Mouse (Mus musculus) ZHBTc4 (cell line): Measurements from ENCODE around the gene Zmynd11.
A peak's percentile ranks its signal among the peaks of the same experiment; 100 is the strongest.

ENCODE experiments used
- DNase-seq: peaks from one replicate; pipeline ENCODE4 v3.0.0-alpha.2; 2011; ENCODE audit warnings: low read depth, low spot score

Zmynd11 gene

DNA sequence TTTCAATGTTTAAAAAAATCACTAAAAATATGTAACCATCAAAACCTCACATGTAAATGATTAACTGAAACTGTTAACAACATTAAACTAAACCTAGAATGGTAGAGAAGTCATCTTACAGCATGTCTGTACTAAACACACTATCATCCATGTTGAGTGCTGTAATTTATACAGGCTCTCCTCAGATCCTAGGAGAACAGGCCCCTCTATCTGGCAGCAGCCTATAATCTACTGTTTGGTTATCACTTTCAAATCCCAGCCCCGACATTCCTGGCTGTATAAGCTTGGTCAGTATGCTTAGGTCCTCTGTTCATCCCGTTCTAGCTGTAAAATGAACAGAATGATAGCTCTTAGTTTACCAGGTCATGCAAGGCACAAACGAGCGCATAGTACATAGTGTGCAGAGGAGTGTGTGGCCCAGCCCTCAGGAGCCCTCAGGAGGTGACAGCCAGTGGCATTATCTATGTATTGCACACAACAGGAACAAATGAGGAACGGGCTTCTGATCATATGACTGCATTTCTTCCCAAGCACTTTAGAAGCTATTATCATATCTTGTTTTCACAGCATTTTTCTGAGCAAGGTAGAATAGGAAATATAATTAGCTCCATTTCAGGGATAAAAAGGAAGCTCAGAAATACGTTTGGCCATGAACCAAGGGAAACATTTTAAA is 51.5 kb downstream of the Zmynd11 start:
- DNase-seq: no peak

DNA sequence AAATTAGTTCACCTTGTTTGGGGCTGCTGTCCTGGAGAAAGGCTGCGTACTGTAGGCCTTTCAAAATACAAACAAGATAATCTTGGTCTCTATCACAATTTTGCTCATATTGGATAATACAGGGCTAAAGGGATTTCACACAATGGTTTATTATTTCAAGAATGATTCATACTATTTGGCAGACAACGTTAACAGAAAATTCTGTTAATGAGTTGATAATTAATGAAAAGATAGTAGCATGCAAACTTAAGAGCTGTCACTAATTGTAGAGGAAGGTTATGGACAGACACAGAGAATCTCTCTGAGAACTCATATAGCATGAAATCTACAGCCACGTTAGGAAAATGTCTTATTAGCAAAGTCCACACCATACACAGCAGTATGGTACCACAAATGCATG is 52.2 kb downstream of the Zmynd11 start:
- DNase-seq: no peak

DNA sequence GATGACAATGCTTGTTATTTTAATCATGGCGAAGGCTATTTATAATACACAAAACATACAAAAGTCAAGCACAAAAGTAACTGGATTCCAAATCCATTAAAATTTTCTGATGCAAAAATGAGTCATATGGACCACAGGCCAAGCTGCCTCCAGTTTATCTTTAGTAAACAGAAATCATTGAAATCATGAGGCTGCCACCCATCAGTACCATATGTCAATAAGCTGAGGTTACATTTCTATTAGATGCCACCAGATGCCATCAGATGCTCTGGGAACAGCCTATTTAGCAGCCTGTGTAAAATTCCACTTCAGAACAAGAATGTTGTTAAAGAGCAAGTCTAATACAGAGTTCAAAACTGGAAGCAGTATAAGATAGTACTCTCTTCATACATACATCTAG is 52.7 kb downstream of the Zmynd11 start:
- DNase-seq: no peak

DNA sequence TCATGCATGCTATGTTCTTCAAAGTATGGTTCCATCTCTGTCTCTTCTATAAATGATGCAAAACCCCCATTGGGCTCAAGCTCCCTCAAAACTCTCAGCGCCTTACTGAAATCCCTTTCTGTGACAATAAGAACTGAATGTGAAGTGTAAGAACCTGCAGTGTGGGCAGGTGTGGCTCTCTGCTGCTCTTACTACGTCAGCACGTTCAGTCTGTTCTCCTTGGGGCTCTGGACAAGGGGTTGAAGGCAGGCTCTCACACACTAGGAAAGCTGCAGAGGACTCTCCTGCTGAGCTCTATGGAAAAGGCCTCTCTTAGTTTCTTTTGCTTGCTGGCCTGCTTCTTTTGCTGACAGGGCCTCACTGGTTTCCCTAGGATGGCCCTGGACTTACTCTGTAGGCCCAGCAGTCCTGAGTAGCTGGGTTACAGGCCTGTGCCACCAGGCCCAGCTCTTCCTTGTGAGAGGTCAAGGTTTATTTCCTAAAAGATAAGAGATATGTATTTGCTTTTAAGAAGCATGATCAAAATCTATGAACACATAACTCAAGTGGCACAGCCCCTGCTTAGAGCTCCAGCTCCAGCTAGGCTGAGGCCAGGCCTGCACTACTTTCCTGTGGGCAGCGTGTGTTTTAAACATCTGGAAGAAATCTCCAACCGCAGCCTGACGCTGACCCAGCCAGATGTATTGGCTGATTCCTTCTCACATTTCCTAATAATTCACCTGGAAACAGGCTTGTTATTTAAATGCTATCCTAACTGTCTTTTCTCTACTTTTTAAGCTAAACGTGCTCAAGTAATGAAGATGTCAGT is 56.5 kb downstream of the Zmynd11 start:
- DNase-seq: no peak

DNA sequence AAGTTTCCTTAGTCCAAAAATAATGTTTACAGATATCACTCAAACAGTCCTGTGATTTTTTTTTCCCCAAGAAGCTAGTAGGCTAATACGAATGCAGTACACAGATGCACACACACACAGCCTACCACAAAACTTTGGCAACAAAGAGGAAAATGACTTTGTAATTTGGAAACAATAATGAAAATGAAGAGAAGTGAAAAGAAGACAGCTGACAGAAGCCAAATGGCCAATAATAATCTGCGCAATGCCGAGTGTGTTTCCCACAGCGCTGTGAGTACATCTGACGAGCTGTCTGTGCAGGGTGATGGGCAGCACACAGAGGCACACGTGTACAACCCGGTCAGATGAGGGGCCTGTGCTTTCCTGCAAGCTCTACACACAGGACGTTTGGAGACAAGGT is 58.4 kb downstream of the Zmynd11 start:
- no peak for DNase-seq

DNA sequence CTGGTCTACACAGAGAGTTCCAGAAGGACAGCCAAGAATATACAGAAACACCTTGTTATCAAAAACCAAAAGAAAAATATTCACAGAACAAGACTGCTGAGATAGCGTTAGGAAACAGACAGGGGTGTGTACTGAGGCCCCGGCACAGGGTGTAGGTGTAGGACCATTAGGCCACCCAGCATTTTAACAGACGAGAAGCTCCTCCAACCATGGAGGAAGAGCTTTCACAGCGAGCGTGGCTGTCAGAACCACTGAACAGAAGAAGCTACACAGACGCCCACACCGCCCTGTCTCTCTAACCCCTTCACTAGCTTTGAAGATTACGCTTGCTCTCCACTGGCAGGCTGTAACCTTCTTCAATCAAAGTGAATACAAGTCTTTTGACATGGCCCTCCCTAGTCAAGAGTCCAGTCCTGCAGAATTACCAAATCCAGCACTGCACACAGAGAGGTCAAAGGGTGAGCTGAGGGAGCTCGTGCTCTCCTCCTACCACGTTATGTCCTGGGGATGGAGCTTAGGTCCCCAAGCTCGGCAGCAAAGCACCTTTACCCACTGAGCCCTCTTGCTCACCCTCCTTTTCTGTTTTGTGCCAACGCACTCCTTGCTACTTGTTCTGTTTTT is 62.4 kb downstream of the Zmynd11 start:
- no peak for DNase-seq

DNA sequence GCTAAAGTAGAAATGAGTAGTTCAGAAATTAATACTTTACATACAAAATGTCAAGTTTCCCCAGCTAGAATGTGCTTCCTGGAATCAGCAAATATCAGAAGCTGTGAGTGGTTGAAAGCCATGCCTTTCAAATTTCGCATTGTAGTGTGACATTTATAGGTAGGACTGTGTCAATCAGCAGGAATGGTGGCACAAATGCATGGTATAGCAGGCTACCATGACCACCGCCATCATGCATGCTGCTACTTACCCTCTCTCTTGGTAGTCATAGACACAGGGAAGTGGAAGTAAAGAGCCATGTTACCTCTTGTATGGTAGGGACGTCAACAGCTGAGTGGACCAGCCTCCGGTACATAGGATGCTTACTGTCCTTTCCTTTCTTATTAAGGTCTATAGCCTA is 67.8 kb downstream of the Zmynd11 start:
- DNase-seq: no peak

DNA sequence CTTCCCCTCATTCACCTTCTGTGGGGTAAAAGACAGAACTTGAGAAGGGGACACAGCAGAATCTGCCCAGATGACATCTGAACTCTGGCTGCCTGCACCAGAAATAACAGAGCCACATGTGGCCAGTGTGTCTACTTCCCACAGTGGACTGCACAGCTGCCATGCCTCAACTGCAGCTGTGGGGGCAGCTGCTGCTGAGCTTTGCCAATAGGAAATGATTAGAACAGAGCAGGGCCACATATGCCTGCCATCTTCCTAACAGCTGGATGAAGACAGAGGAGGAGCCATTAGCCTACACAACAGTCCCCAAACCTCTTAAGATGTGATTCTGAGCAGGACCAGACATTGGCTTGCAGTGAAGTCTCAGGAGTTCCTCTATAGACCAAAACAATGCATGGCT is 69.3 kb downstream of the Zmynd11 start:
- DNase-seq: no peak

DNA sequence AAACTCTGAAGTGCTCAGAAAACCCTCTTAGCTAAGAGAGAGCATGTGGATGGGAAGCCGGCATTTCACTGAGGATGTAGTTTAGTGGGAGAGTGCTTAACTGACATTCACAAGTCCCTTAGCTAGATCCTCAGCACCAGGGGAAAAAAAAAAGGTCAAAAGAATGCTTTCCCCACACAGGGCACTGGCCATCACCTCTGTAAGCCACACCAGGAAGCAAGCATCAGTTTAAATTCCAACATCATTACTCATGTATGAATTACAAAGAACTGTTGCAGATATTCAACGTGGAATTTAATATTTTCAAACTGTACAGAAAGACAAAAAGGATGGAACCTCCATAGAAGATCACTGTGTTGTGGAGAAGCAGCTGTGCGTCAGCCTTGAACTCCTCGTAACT is 69.7 kb downstream of the Zmynd11 start:
- no peak for DNase-seq

DNA sequence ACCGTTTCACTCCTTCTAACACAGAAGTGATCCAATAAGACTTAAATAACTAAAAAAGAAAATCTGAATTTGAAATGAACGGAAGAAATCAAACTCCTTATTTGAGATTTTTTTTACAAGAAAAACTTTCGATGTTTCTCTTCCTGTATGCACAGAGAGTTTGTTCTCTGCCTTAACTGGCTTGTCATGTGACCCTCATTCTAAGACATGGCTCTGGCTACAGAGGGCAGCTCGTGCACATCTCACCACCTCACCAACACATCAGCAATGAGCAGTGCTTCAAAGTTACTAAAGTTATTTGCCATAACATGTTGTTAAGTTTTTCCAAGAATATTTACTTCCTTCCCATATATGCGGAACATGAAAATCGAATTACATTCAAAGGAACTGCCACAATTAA is 70.5 kb downstream of the Zmynd11 start:
- no peak for DNase-seq

DNA sequence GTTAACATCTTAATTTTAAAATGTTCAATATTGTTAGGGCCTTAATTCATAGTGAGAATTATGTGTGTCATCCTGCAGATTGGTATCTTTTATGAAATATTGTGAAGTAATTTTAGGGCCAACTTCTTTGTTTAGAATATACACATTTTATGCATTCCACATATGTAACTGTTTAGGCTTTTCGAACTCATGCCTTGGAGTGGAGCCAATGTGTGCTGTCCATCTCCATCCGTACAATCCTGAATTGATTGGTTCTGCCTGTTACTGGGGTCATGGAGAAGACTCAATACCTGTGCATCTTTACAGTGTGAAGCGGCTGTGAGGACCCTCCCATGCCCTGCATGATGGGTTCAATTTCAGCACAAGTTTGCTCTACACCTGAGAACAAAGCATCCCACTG is 72.3 kb downstream of the Zmynd11 start:
- DNase-seq: no peak

DNA sequence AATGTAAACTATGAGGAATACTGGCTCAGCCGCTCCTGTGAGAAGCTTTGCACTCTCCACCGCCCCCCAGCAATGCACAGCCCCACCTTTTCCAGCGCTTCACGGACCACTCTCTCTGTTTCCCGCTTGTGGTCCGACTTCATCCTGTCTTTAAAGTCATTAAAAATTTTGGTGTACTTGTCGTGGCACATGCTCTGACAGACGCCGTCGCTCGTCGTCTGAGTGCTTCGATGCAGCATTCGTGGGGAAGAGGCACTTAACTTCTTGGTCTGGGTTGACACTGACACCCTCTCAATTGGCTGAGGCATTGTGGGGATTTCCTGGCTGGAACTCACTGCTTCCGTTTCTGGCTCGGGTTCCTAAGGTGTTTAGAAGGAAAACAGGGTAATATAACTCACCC is 75.8 kb downstream of the Zmynd11 start:
- DNase-seq: no peak

DNA sequence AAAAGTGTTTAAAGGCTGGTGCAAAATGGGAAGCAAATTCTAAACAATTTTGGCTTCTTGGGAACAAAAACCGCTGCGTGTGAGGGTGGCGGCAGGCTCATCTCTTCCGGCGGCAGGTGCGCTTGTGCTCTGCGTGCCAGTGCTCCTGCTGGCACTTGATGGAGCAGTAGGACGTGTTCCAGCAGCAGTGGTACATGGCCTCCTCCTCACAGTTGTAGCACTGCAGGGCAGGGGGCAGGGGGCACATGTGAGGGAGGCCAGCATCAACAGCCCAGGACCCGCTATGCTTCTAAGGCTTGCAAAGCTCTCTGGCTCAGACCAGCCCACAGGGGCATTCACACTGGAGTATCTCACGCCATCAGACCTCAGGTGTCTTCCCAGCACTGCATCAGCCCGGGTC is 78.4 kb downstream of the Zmynd11 start:
- DNase-seq: peak; percentile 38

DNA sequence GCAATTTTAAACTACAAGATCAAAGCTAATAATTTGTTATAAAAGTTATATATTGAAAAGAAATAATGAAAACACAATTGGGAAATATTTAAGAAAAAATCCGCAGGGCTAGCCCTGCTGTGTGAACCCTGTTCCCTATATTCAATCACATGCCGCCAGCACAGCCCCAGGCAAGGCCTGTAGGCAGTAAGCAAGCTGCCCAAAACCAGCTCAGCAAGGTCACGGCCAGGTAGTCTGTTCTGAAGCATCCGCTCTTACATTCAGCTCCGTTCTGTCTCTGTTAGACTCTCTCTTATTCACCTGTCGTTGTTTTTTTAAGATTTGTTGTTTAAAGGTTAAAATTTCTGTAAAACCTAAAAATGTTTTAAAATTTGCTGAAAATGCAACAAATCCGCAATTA is 78.9 kb downstream of the Zmynd11 start:
- DNase-seq: peak; percentile 44

DNA sequence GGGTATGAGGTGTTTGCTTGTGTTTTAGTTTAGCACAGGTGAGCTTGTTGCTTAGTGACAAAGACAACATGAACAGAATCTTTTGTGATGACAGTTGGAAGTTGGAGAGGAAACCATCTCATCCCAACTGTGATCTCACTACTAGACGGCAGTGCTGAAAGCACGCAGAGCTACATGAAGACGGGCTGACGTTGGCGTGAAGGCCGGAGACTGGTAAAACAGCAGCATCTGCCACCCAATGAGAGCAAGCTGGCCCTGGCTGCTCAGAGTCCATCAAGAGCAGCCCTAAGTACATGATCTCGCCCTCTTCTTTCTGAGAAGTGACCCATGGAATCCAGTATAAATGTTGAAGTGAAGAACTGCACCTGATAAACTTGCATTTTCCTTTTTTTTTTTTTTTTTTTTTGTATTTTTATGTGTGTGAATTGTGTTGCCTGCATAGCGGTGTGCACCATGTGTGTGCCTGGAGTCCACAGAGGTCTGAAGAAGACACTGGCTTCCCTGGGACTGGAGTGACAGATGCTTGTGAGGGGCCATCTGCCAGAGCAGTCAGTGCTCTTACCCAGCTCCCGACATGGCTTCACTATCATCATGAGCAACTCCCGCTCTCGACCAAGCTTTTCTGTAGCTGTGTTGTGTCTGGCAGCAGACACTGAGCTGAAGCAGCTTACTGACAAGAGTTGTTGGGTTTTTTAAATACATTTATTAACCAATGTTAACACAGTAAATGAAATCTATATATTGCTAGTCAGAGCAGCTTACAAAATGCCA is 80.8 kb downstream of the Zmynd11 start:
- DNase-seq: no peak

DNA sequence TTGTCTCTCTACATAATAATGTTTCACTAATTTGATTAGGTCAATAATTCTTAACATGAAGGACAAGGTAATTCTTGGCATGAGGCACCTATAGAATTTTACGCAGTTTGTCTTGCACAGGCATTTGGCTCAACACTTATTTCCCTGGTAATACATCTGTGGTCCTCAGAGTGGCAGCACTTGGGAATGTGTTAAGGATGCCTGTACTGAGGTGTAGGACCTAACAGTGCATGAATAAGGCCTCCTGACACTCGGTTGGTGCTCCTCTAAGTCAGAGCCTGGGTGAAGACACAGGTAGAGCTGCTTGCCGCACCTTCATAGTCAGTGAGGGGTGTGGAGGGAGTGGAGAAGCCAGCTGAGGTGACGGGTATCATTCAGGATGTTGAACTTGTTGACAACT is 81.8 kb downstream of the Zmynd11 start:
- DNase-seq: no peak

DNA sequence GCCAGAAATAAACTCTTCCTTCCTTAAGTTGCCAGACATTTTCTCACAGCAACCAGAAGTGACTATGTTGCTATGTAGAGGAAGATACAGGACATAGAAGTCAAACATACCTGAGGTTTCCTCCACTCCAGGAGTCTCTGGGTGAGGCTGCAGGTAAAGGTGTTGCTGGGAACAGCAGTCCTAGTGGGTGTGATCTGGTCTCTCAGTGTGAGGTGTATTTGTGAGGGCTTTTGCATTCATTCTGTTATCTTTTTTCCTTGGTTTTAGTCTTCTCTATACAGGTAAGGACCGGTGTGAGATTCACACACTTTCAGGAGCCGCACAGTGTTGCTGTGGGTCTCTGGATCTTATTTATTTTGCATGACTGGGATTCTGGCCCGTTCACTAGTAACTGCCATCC is 83.6 kb downstream of the Zmynd11 start:
- DNase-seq: no peak

DNA sequence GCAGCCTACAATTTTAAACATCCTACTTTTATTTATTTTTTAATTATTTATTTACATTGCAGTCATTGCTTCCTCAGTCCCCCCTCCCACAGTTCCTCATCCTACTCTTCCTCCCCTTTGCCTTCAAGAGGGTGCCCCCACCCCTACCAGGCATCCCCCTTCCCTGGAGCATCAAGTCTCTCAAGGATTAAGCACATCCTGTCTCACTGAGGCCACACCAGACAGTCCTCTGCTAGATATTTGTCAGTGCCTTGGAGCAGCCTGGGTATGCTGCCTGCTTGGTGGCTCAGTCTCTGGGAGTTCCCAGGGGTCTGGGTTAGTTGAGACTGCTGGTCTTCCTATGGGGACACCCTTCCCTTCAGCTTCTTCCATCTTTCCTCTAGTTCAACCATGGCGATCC is 91.0 kb downstream of the Zmynd11 start:
- no peak for DNase-seq

DNA sequence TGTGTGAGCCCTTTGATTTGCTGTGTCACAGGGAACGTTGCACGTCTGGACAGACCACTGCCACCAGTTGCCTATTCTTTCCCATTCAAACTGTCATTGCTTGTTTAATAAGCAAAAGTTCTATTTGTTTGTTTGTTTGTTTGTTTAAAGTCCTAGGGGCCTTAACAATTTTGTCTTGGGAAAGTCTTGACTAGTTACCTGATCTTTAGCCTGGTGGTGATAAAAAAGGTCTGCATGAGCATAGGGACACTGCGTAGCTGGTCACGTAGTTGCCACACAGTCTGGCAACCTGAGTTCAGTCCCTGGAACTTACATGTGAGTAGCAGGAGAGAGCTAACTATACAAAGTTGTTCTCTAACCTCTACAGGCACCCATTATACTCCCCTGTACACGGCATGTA is 95.9 kb downstream of the Zmynd11 start:
- no peak for DNase-seq

DNA sequence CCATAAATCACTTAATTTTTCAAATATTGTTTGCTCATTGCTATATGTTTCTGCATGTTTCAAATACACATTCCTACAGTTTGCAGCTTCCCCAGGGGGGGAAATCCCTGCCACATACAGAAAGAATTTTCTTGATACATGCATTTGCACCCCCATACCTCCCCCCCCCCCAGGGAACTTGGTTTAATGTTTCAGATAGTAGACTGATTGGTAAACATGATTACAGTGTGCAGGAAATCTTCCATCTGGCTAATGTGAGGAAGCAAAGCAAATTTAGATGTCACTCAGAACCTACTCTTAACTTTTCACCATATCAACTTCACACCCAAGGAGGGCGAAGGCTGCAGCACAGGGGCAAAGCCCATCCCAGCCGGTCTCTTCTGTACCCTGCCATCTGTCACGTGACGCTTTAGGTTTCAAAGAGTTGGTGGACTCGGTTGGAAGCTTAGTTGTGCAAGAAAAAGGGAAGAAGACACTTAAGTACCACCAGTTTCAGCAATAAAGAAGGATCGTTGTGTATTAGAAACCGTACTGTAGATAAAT is 97.1 kb downstream of the Zmynd11 start:
- no peak for DNase-seq

DNA sequence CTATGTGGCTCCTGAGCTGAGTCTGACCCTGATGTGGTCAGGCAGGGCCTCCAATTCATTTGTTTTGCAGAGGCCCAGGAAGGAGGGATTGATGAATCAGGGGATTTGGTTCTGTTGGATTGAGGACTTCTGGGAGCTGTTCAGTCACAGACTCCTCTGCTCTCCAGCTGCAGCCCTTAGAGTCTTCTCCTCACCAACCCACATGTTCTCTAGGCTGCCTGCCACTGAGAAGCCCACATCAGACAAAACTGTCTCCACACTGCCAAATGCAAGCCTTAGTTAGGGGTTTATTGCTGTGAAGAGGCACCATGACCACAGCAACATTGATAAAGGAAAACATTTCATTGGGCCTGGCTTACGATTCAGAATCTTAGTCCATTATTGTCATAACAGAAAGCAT is 101.5 kb downstream of the Zmynd11 start:
- no peak for DNase-seq

DNA sequence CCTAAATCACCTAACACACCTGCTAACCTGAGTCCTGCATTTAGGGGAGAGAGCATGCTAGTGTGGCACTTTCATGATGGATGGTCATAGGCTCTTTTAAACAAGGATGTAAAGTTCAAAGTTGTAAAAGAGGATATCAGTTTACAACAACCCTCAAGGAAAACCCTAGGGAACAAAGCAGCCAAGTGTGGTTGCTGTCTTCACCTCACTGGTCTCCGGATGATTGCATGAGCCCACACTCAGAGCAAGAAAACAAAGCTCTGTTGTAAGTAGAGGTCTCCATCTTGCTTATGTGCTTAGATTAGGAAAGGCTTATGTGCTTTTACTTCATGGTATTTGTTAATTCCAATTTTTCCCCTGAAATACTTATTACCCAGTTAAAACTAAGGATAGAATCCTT is 104.4 kb downstream of the Zmynd11 start:
- DNase-seq: no peak
